Mouse (Mus musculus): ENCODE data around the gene Vmn1r107. TPM values are rescaled to one million over a fixed set of nuclear protein-coding genes. Genes with fewer than 3 reads are reported as not detected.

The Vmn1r107 gene
- polyA plus RNA-seq (2015; fragmentation: Nextera tagmentation; extraction: Ambion mirVana): not detected in 2 replicates

GRCm38 (mm10) chr7:20668618-20669017 is at the start of gene Vmn1r107:
Vmn1r107 (plus strand) TSS chr7:20668918.

GRCm38 (mm10) chr7:20703116-20703515 is 34.4 kb downstream of the Vmn1r107 start, which contains the start of gene Vmn1r111:
Vmn1r111 (minus strand) TSS chr7:20703216.

Other genes starting within 250 kb of the Vmn1r107 start
- not detected in 2 replicates for gene Vmn1r101, start 226.3 kb upstream of the Vmn1r107 start, polyA plus RNA-seq (2015; fragmentation: Nextera tagmentation; extraction: Ambion mirVana)
- gene Gm10670, start 194.0 kb upstream of the Vmn1r107 start, polyA plus RNA-seq (2015; fragmentation: Nextera tagmentation; extraction: Ambion mirVana): not detected in 2 replicates
- not detected in 2 replicates for gene Vmn1r103, start 158.4 kb upstream of the Vmn1r107 start, polyA plus RNA-seq (2015; fragmentation: Nextera tagmentation; extraction: Ambion mirVana)
- gene Vmn1r104, start 135.1 kb upstream of the Vmn1r107 start, polyA plus RNA-seq (2015; fragmentation: Nextera tagmentation; extraction: Ambion mirVana): not detected in 2 replicates
- gene Gm5726, start 123.2 kb upstream of the Vmn1r107 start, polyA plus RNA-seq (2015; fragmentation: Nextera tagmentation; extraction: Ambion mirVana): not detected in 2 replicates
- not detected in 2 replicates for gene Gm4141, start 92.7 kb upstream of the Vmn1r107 start, polyA plus RNA-seq (2015; fragmentation: Nextera tagmentation; extraction: Ambion mirVana)
- 0.16 TPM in 1 of 2 replicates, not detected in the other for gene Gm4513, start 69.9 kb upstream of the Vmn1r107 start, polyA plus RNA-seq (2015; fragmentation: Nextera tagmentation; extraction: Ambion mirVana)
- gene Vmn1r111, start 34.3 kb downstream of the Vmn1r107 start, polyA plus RNA-seq (2015; fragmentation: Nextera tagmentation; extraction: Ambion mirVana): not detected in 2 replicates
- not detected in 2 replicates for gene Gm10668, start 61.7 kb downstream of the Vmn1r107 start, polyA plus RNA-seq (2015; fragmentation: Nextera tagmentation; extraction: Ambion mirVana)
- not detected in 2 replicates for gene Vmn1r112, start 102.3 kb downstream of the Vmn1r107 start, polyA plus RNA-seq (2015; fragmentation: Nextera tagmentation; extraction: Ambion mirVana)
- not detected in 2 replicates for gene Vmn1r113, start 118.4 kb downstream of the Vmn1r107 start, polyA plus RNA-seq (2015; fragmentation: Nextera tagmentation; extraction: Ambion mirVana)
- not detected in 2 replicates for gene Vmn1r114, start 143.3 kb downstream of the Vmn1r107 start, polyA plus RNA-seq (2015; fragmentation: Nextera tagmentation; extraction: Ambion mirVana)
- gene Vmn1r115, start 176.1 kb downstream of the Vmn1r107 start, polyA plus RNA-seq (2015; fragmentation: Nextera tagmentation; extraction: Ambion mirVana): not detected in 2 replicates
- gene Vmn1r116, start 203.3 kb downstream of the Vmn1r107 start, polyA plus RNA-seq (2015; fragmentation: Nextera tagmentation; extraction: Ambion mirVana): not detected in 2 replicates
- not detected in 2 replicates for gene Vmn1r117, start 215.2 kb downstream of the Vmn1r107 start, polyA plus RNA-seq (2015; fragmentation: Nextera tagmentation; extraction: Ambion mirVana)
- not detected in 2 replicates for gene Vmn1r118, start 243.4 kb downstream of the Vmn1r107 start, polyA plus RNA-seq (2015; fragmentation: Nextera tagmentation; extraction: Ambion mirVana)